Mouse (Mus musculus) heart, adult 2 months (tissue): Measurements from ENCODE around the gene AC134908.4.

Source experiments
- CTCF ChIP-seq: fragments of 200-600 bp; IDR thresholded peaks from 2 replicates; pipeline ENCODE4 v1.8.1; 2022; ENCODE audit warnings: antibody characterized with exemption, mild to moderate bottlenecking, moderate library complexity
- POLR2A ChIP-seq: fragments of 200-500 bp; IDR thresholded peaks from 2 replicates; pipeline ENCODE4 v1.6.1; 2011; ENCODE audit warnings: mild to moderate bottlenecking, low read depth, low read length, control low read depth; ENCODE audit not compliant: insufficient read depth

GRCm38 (mm10) chr17:25834595-25835222, 39.2 kb upstream of the AC134908.4 start:
- TF ChIP-seq POLR2A = no peak
- no peak for TF ChIP-seq CTCF
